Mouse (Mus musculus) gastrocnemius, adult 2 months (tissue): ENCODE results near the gene Gtf3a. TPM values are rescaled to one million over a fixed set of nuclear protein-coding genes. Genes with fewer than 3 reads are reported as not detected.
"Not testable (repeated sequence)": the region's sequence is repeated elsewhere in the genome, so short reads cannot be mapped to it uniquely, and the experiment has no call there.

Experiments used
- DNase-seq: peaks from one replicate; pipeline ENCODE4 v3.0.0; 2022
- H3K27ac ChIP-seq: fragments of 200-600 bp; 2 replicates; pipeline ENCODE4 v1.8.1; 2022; ENCODE audit warnings: mild to moderate bottlenecking
- H3K4me3 ChIP-seq: fragments of 200-600 bp; 2 replicates; pipeline ENCODE4 v1.8.1; 2022; ENCODE audit warnings: mild to moderate bottlenecking, moderate library complexity
- CTCF ChIP-seq: fragments of 200-600 bp; IDR thresholded peaks from 2 replicates; pipeline ENCODE4 v1.8.1; 2022; ENCODE audit warnings: antibody characterized with exemption, mild to moderate bottlenecking, moderate library complexity
- intact Hi-C: fragments of 180-260 bp; cut with DNase I; formaldehyde crosslinking; loops from one replicate; pipeline ENCODE4 v1.15.1; 2025
- total RNA-seq, 2 experiments: library from RNA; stranded (reverse); gene quantifications; 2 replicates each; pipeline ENCODE4 v1.2.3; 2021

Gtf3a gene
- total RNA-seq, 2 experiments from 2014 or later, result 25.7 to 31.9 TPM

DNA sequence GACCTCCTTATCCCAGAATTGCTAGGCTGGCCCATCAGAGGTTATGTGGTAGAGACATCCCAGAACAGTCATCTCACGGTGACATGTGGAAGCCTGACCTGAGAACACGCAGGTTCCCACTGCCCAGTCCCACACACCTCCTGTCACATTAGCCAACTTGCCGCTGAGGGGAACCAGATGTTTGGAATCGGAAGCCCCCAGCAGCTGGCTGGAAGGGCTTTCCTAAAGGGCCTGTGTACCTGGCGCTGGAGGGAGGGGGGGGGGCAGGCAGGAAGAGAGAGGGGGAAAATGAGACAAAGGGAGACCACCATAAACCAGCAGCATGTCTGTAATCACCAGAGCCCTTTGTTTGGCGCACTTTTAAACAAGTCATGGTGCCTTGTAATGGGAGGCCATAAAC, 28.6 kb upstream of the Gtf3a start:
- H3K27ac ChIP-seq, result no peak overlapping the region
- TF ChIP-seq CTCF, result no peak
- intact Hi-C loops, result no loop called here

GRCm38 (mm10) chr5:146920314-146921161, 27.9 kb upstream of the Gtf3a start:
- peak overlapping the region; percentile 28 for H3K4me3 ChIP-seq
- no peak overlapping the region for H3K27ac ChIP-seq
- DNase-seq, result no peak
- TF ChIP-seq CTCF, result no peak
- intact Hi-C loops, result no loop called here

More for the DNA sequence above, 28.6 kb upstream of the Gtf3a start:
- no peak for DNase-seq
- no peak overlapping the region; the same call in 1 of the 2 replicates for H3K4me3 ChIP-seq

GRCm38 (mm10) chr5:146921224-146921623, 27.2 kb upstream of the Gtf3a start:
- intact Hi-C loops, result no loop called here

DNA sequence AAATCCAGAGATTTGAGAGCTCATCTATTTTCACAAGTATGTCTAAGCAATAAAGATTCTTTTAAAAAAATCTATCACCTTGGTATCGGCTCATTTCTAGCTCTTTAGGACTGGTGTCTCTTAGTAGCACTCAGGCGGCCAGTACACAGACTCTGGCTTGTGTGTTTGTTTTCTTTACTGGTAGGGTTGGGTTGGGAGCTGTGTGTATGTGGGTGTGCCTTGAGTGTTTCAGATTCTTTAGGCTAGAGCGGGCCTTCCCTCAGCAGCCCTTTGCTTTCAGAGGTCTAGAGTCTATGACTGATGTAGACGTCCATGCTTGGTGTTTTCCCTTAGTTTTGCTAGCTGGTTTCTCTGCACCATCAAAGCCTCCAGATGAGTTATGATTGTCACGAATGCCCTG, 24.9 kb upstream of the Gtf3a start:
- H3K4me3 ChIP-seq, result no peak overlapping the region
- H3K27ac ChIP-seq, result no peak overlapping the region
- DNase-seq, result no peak
- TF ChIP-seq CTCF, result no peak
- intact Hi-C loops, result no loop called here

More at GRCm38 (mm10) chr5:146921224-146921623, 27.2 kb upstream of the Gtf3a start:
- no peak for TF ChIP-seq CTCF
- no peak overlapping the region for H3K4me3 ChIP-seq
- DNase-seq, result no peak
- no peak overlapping the region for H3K27ac ChIP-seq

DNA sequence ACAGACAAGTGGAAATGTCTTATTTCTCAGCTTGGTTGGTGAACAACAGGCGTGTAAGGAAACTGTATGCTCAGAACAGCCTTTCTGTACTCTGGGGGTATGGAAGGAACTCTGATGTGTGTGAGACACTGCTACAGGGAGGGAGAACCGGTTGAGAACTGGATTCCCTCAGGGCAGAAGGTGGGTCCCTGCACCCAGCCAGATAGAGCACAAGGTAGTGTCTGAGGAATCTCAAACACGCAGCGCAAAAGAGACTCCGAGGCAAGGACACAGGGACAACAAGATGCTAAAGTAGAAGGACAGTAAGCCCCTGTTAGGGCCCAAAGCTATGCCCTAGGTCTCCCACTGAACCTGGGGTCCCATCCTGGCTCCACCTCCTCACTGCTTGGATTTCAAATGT, 21.8 kb upstream of the Gtf3a start:
- intact Hi-C loops, result no loop called here
- DNase-seq, result no peak
- Histone ChIP-seq H3K27ac (no peak overlapping the region), H3K4me3 (no peak overlapping the region)
- no peak for TF ChIP-seq CTCF

DNA sequence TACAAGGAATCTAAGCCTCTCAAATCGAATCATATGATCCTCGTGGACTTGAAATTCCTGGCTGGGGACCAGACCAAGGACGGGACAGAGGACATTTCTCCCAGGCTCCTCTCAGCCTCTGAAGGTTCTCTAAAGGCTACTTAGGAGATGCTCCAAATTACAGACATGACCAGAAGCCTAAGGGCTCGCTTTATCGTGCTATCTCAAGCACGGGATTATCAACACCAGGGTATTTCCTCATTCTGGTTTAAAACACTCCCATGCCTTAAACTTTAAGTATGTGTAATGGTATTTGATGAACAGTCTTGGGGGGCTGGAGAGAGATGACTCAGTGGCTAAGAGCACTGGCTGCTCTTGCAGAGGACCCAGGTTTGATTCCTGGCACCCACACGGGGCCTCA, 17.0 kb upstream of the Gtf3a start:
- Histone ChIP-seq H3K27ac (no peak overlapping the region), H3K4me3 (no peak overlapping the region)
- TF ChIP-seq CTCF, result no peak
- intact Hi-C loops, result no loop called here
- no peak for DNase-seq

DNA sequence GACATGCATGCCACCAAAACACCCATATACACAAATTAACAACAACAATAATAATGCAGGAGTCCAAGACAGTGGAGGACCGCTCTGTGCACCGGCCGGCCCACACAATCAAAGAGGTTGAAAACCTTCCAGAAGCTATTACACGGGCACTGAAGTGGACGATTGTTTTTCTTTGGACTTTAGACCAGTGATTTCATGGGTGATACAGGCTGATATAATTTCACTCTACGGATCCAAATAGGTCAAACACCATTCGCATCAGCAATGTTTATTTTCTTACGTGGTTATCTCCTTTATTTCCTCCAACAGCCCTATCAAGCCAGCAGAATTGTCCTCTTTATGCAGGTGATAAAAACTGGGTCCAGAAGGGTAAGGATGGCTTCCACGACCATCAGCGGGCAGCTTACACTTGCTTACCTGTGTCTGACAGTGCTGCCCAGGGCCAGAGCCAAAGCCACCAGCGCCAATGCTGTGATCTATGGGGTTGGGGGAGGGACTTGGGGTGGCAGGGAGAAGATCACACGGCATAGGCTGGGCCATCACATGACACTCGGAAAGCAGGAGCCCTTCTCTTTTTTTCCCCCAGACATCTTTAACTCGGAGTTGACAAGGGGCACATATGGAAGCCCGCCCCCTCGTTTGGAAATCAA, 16.4 kb upstream of the Gtf3a start:
- Histone ChIP-seq H3K27ac (no peak overlapping the region), H3K4me3 (no peak overlapping the region)
- no peak for TF ChIP-seq CTCF
- DNase-seq, result no peak
- intact Hi-C loops, result no loop called here

DNA sequence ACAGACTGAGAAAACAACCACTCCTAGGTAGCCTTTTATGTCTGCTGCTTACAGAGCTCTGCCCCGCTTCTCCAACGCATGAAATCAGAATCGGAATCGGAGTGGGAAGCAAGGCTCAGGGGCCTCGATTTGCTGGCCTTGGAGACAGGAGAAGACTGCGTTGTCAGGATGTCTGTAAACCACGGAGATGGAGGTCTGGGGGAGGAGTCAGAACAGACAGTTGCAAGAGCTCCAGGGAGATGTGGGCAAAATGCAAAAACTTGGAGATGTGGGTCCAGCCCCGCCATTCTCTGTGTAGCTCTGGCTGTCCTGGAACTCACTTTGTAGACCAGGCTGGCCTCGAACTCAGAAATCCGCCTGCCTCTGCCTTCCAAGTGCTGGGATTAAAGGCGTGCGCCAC, 15.0 kb upstream of the Gtf3a start:
- DNase-seq, result no peak
- Histone ChIP-seq H3K27ac (no peak overlapping the region), H3K4me3 (no peak overlapping the region)
- intact Hi-C loops, result no loop called here
- no peak for TF ChIP-seq CTCF

GRCm38 (mm10) chr5:146937541-146938503, 10.6 kb upstream of the Gtf3a start:
- Histone ChIP-seq H3K4me3 (no peak overlapping the region), H3K27ac (no peak overlapping the region)
- no peak for DNase-seq
- TF ChIP-seq CTCF, result no peak
- intact Hi-C loops, result no loop called here

- intact Hi-C loops, result no loop called here
- DNase-seq, result no peak
- peak; percentile 34 for TF ChIP-seq CTCF
Measured at GRCm38 (mm10) chr5:146939109-146939796, 9.2 kb upstream of the Gtf3a start.

GRCm38 (mm10) chr5:146940219-146940618, 8.2 kb upstream of the Gtf3a start:
- H3K4me3 ChIP-seq, result no peak overlapping the region
- no peak overlapping the region for H3K27ac ChIP-seq
- peak; percentile 81 for TF ChIP-seq CTCF
- intact Hi-C loops, result loop anchor here (1.0 to 5.0 kb wide), 2 partner anchors 42 to 287 kb away; no protein-coding TSS in a partner anchor
- no peak for DNase-seq

More at GRCm38 (mm10) chr5:146939109-146939796, 9.2 kb upstream of the Gtf3a start:
- no peak overlapping the region for H3K27ac ChIP-seq
- H3K4me3 ChIP-seq, result no peak overlapping the region

DNA sequence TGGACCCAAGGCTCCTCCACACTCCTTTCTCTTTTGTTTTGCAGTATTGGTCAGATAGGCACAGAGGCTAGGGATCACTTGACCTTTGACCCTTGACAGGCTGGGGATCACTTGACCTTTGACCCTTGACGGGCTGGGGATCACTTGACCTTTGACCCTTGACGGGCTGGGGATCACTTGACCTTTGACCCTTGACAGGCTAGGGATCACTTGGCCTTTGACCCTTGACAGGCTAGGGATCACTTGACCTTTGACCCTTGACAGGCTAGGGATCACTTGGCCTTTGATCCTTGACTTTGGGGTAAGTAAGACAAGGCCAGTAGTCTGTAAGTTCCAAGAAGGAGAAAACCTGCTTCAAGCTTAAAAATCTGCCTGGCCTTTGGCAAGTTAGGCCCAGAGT, 6.5 kb upstream of the Gtf3a start:
- DNase-seq, H3K27ac ChIP-seq, H3K4me3 ChIP-seq: not testable (repeated sequence)
- intact Hi-C loops, result loop anchor here (5.0 kb wide), 1 partner anchor 40 kb away; no protein-coding TSS in a partner anchor
